ENCODE assay signal across 26 mouse cellular contexts in genomic region chr9:89067143-89067501, GRCm38 (mm10). TPM values are rescaled to one million over a fixed set of nuclear protein-coding genes. Genes with fewer than 3 reads are reported as not detected.
DNase-seq lines count a peak whose midpoint lies in the region; ATAC-seq and TF ChIP-seq lines count a peak whose summit lies in the region.
"Not testable (repeated sequence)": the region's sequence is repeated elsewhere in the genome, so short reads cannot be mapped to it uniquely, and the experiment has no call there.
"Had no signal": no experiment of that assay in that cellular context is flagged by ENCODE, and none has a peak within 500 bp of the region (broad histone marks: within the 10 kb centered on the region; RNA-seq: fewer than 3 reads in every experiment).

No protein-coding gene starts in this region.

- H3K4me1 ChIP-seq in ES-E14 (ENCODE audit: control insufficient read depth in 2 of 2, insufficient read depth in 2 of 2, low read length in 2 of 2, poor library complexity in 1 of 2); forebrain, embryonic 16.5 days (replicated peaks; ENCODE audit: control insufficient read depth, insufficient read depth, low read length); heart, embryonic 13.5 days; hindbrain, embryonic 15.5 days (replicated peaks); midbrain, embryonic 16.5 days (ENCODE audit: control insufficient read depth, insufficient read depth, low read length); neural tube, embryonic 14.5 days (ENCODE audit: control insufficient read depth, insufficient read depth, low read length): not testable (repeated sequence)

- H3K9ac ChIP-seq in ES-E14 (ENCODE audit: insufficient read depth, low read depth, low read length, poor library complexity, severe bottlenecking); forebrain, embryonic 16.5 days (replicated peaks; ENCODE audit: low read depth, low read length); heart, embryonic 13.5 days; hindbrain, embryonic 15.5 days; midbrain, embryonic 16.5 days (ENCODE audit: low read depth, low read length); neural tube, embryonic 14.5 days (replicated peaks; ENCODE audit: low read depth, low read length): not testable (repeated sequence)

- not testable (repeated sequence) for H3K4me2 ChIP-seq in forebrain, embryonic 16.5 days (ENCODE audit: low read length); neural tube, embryonic 14.5 days (ENCODE audit: low read depth, low read length)
- H3K4me2 ChIP-seq in heart, embryonic 13.5 days, result peak overlapping the region; percentile 20; the same call in 1 of the 2 replicates
- peak overlapping the region; percentile 44 for H3K4me2 ChIP-seq in hindbrain, embryonic 15.5 days
- peak overlapping the region; percentile 12; the same call in 1 of the 2 replicates for H3K4me2 ChIP-seq in midbrain, embryonic 16.5 days (ENCODE audit: low read length)

- not testable (repeated sequence) for H3K27ac ChIP-seq in ES-E14 (ENCODE audit: insufficient read depth, low read depth, low read length, poor library complexity, severe bottlenecking); forebrain, embryonic 16.5 days (ENCODE audit: low read length); heart, embryonic 13.5 days (replicated peaks); hindbrain, embryonic 15.5 days (replicated peaks); midbrain, embryonic 16.5 days (ENCODE audit: low read length); neural tube, embryonic 14.5 days (ENCODE audit: low read depth, low read length)
- peak overlapping the region; percentile 50; the same call in 1 of the 2 replicates for H3K27ac ChIP-seq in layer of hippocampus, adult 2 months

- WGBS in forebrain, embryonic 16.5 days, result 89% methylated on average over 2 of the region's 6 CpGs
- WGBS in heart, embryonic 13.5 days, result 83% methylated on average over 4 of the region's 6 CpGs
- WGBS in hindbrain, embryonic 15.5 days, result 95% methylated on average over 3 of the region's 6 CpGs
- 98% methylated on average over 2 of the region's 6 CpGs for WGBS in midbrain, embryonic 16.5 days
- 91% methylated on average over 2 of the region's 6 CpGs for WGBS in neural tube, embryonic 14.5 days

- peak overlapping the region; percentile 45 to 52 for H3K4me3 ChIP-seq in ES-E14 (ENCODE audit: insufficient read depth in 1 of 2, low read depth in 1 of 2, low read length in 2 of 2, poor library complexity in 1 of 2, severe bottlenecking in 1 of 2)
- not testable (repeated sequence) for H3K4me3 ChIP-seq in forebrain, embryonic 16.5 days (replicated peaks; ENCODE audit: low read length); heart, embryonic 13.5 days; midbrain, embryonic 16.5 days (ENCODE audit: low read depth, low read length); neural tube, embryonic 14.5 days (ENCODE audit: low read depth, low read length)
- 0 out of 2 replicates have a peak overlapping the region, but pooled peaks have one; percentile 26 for H3K4me3 ChIP-seq in hindbrain, embryonic 15.5 days
- peak overlapping the region; percentile 68 for H3K4me3 ChIP-seq in layer of hippocampus, adult 2 months

- TF ChIP-seq CTCF in layer of hippocampus, adult 2 months (conservative IDR thresholded peaks at IDR 0.05), result not testable (repeated sequence)

- not testable (repeated sequence) for H3K36me3 ChIP-seq in ES-E14 (ENCODE audit: control insufficient read depth, insufficient read depth, low read length, poor library complexity, severe bottlenecking); forebrain, embryonic 16.5 days (ENCODE audit: control insufficient read depth, insufficient read depth); heart, embryonic 13.5 days; hindbrain, embryonic 15.5 days; midbrain, embryonic 16.5 days (ENCODE audit: control insufficient read depth, insufficient read depth, low read length); neural tube, embryonic 14.5 days (ENCODE audit: control insufficient read depth, insufficient read depth, low read length)

- in situ Hi-C loops in ES-E14 (cut with MboI; ENCODE audit: low sequenced_read_pairs in 2 of 2, unreplicated experiment in 2 of 2), result not testable (repeated sequence)

- DNase-seq in ES-E14 (ENCODE audit: low read depth, low spot score), result peak; percentile 1
- not testable (repeated sequence) for DNase-seq in layer of hippocampus, adult 2 months (ENCODE audit: low spot score in 2 of 2)

- peak; percentile 14 for ATAC-seq in forebrain, embryonic 16.5 days
- not testable (repeated sequence) for ATAC-seq in heart, embryonic 13.5 days (ENCODE audit: extremely low read depth, insufficient number of reproducible peaks, low FRiP score, low TSS enrichment); hindbrain, embryonic 15.5 days (ENCODE audit: low FRiP score, low read depth); midbrain, embryonic 16.5 days
- ATAC-seq in megakaryocyte, adult 5-6 weeks (ENCODE audit: poor library complexity, severe bottlenecking), result peak; percentile 5; the same call in 1 of the 2 replicates
- ATAC-seq in neural tube, embryonic 14.5 days (ENCODE audit: low read depth), result peak; percentile 15

- H3K27me3 ChIP-seq in forebrain, embryonic 16.5 days (replicated peaks; ENCODE audit: control insufficient read depth, insufficient read depth, low read length); heart, embryonic 13.5 days (replicated peaks); hindbrain, embryonic 15.5 days; midbrain, embryonic 16.5 days (ENCODE audit: control insufficient read depth, insufficient read depth, low read depth, low read length); neural tube, embryonic 14.5 days (ENCODE audit: control insufficient read depth, insufficient read depth, low read length): not testable (repeated sequence)

- H3K9me3 ChIP-seq in ES-E14 (ENCODE audit: control insufficient read depth, insufficient read depth, low read depth, low read length); forebrain, embryonic 16.5 days (ENCODE audit: control insufficient read depth, low read length); heart, embryonic 13.5 days; hindbrain, embryonic 15.5 days; midbrain, embryonic 16.5 days (replicated peaks; ENCODE audit: control insufficient read depth, low read length, poor library complexity, severe bottlenecking); neural tube, embryonic 14.5 days (ENCODE audit: control insufficient read depth, low read length): not testable (repeated sequence)

RNA-seq across cellular contexts. Expression of gene Trim43b, which starts 25.5 kb away (rescaled TPM):
- total RNA-seq in ES-E14 (2012; rRNA removed), result 0.53 and 1.4 TPM in 2 replicates
- not detected in 2 replicates for polyA plus RNA-seq in forebrain, embryonic 16.5 days (2015; fragmentation: Nextera tagmentation; extraction: Ambion mirVana)
- not detected in 2 replicates for polyA plus RNA-seq in heart, embryonic 13.5 days (2015; fragmentation: Nextera tagmentation; extraction: Ambion mirVana)
- not detected in 2 replicates for polyA plus RNA-seq in hindbrain, embryonic 15.5 days (2015; fragmentation: Nextera tagmentation; extraction: Ambion mirVana)
- under 1 TPM in 1 of 2 experiments, not detected in 1; 0.23 TPM for total RNA-seq in layer of hippocampus, adult 2 months (2021)
- total RNA-seq in megakaryocyte, adult 5-6 weeks (2015), result not detected in 2 replicates
- total RNA-seq in megakaryocyte, adult 5-6 weeks (2017), result not detected in 2 replicates
- polyA plus RNA-seq in midbrain, embryonic 16.5 days (2015; fragmentation: Nextera tagmentation; extraction: Ambion mirVana), result not detected in 2 replicates
- not detected in 2 replicates for polyA plus RNA-seq in neural tube, embryonic 14.5 days (2014; fragmentation: Nextera tagmentation; extraction: Ambion mirVana)
- total RNA-seq: granulocyte monocyte progenitor cell, adult 5-6 weeks; heart, postnatal 4 days; left cerebral cortex, postnatal 36 days had no signal
- polyA plus RNA-seq: C2C12; embryonic facial prominence, embryonic 10.5 days; embryonic facial prominence, embryonic 15.5 days; forebrain, embryonic 14.5 days; G1E; heart, embryonic 10.5 days; heart, postnatal 0 days; kidney, embryonic 14.5 days; limb, embryonic 15.5 days; liver, embryonic 14.5 days; lung, adult 2 months; macrophage; neural tube, embryonic 11.5 days; small intestine, adult 2 months; stomach, embryonic 14.5 days had no signal
